Mouse (Mus musculus) hindbrain, embryonic 15.5 days (tissue): ENCODE results near the gene Kazn. TPM values are rescaled to one million over a fixed set of nuclear protein-coding genes. Genes with fewer than 3 reads are reported as not detected.

ENCODE experiments used
- ATAC-seq: fragments of 200-750 bp; cut with Nextera tagmentation; 2 replicates; pipeline ENCODE4 v1.8.0; 2017; ENCODE audit warnings: low read depth, moderate number of reproducible peaks, moderate TSS enrichment; ENCODE audit not compliant: low FRiP score
- H3K27ac ChIP-seq: fragments of 300-500 bp; sonication (generic); replicated peaks from 2 replicates; pipeline ENCODE4 v1.5.1; 2015; ENCODE audit warnings: mild to moderate bottlenecking, inconsistent platforms
- H3K27me3 ChIP-seq: fragments of 300-500 bp; sonication (generic); 2 replicates; pipeline ENCODE4 v1.6.1; 2015; ENCODE audit warnings: control low read depth, inconsistent platforms
- H3K36me3 ChIP-seq: fragments of 300-500 bp; sonication (generic); 2 replicates; pipeline ENCODE4 v1.6.1; 2015; ENCODE audit warnings: control low read depth, inconsistent platforms
- H3K4me1 ChIP-seq: fragments of 300-500 bp; sonication (generic); replicated peaks from 2 replicates; pipeline ENCODE4 v1.6.1; 2015; ENCODE audit warnings: control low read depth, inconsistent platforms
- H3K4me2 ChIP-seq: fragments of 300-500 bp; sonication (generic); 2 replicates; pipeline ENCODE4 v1.6.1; 2015; ENCODE audit warnings: moderate library complexity, mild to moderate bottlenecking, inconsistent platforms
- H3K4me3 ChIP-seq: fragments of 300-500 bp; sonication (generic); 2 replicates; pipeline ENCODE4 v1.5.1; 2015; ENCODE audit warnings: mild to moderate bottlenecking, inconsistent platforms
- H3K9ac ChIP-seq: fragments of 300-500 bp; sonication (generic); 2 replicates; pipeline ENCODE4 v1.6.1; 2015; ENCODE audit warnings: inconsistent platforms
- H3K9me3 ChIP-seq: fragments of 300-500 bp; sonication (generic); 2 replicates; pipeline ENCODE4 v1.6.1; 2016; ENCODE audit warnings: control low read depth, inconsistent platforms
- WGBS: fragments of 180-500 bp; shearing (Covaris S2); methylation state at CpG from one replicate; pipeline ENCODE4 v1.1.7; 2015; 5-methylcytosine and 5-hydroxymethylcytosine counted together
- polyA plus RNA-seq: library from polyadenylated mRNA; unstranded; fragments of >200 nt; fragmentation: Nextera tagmentation; extraction: Ambion mirVana; gene quantifications from 2 replicates; pipeline ENCODE4 v1.2.1, GENCODE M21; 2015

Gene Kazn
- polyA plus RNA-seq, 1 experiment from 2014 or later = 29.7 TPM

DNA sequence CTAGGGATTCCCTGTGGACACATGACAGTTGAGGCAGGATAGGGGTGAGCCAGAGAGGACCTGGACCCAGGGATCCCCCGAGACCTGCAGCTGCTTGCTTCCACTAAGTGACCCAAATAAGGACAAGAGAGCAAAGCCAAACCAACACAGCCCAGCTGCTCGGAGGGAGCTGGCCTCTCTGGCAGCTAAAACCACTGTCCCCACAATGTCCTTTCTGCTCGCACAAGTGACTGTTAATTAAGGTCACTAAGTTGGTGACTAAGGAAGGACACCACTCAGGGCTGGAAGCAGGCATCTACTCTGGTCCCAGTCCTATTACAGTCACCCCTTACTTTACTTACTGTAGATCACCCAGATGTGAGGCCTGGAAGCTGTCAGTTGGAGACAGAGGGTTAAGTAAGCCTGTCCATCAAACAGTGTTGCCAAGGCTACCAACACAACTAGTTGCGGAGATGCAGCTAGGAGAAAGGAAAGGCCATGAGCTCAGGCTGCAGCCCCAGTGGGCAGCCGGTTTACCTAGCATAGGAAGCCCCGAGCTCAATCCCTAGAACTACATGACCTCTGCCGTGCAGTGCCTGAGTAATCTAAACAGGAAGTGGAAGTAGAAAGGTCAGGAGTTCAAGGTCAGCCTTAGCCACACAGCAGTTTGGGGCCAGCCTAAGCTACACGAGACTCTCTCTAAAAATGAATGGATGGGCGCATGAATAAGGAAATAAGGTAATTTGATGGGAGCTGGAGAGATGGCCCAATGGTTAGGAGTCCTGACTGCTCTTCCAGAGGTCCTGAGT, 185.3 kb downstream of the Kazn start:
- H3K36me3 ChIP-seq = no peaks in the 10 kb centered on the region
- no peak overlapping the region for H3K9ac ChIP-seq
- 60% methylated on average over 9 of the region's 9 CpGs for WGBS
- H3K4me3 ChIP-seq = no peak overlapping the region
- no peaks in the 10 kb centered on the region for H3K27me3 ChIP-seq
- H3K4me2 ChIP-seq = no peak overlapping the region
- H3K4me1 ChIP-seq = no peaks in the 10 kb centered on the region
- ATAC-seq = no peak; the same call in 1 of the 2 replicates
- no peak overlapping the region for H3K27ac ChIP-seq
- no peaks in the 10 kb centered on the region for H3K9me3 ChIP-seq

DNA sequence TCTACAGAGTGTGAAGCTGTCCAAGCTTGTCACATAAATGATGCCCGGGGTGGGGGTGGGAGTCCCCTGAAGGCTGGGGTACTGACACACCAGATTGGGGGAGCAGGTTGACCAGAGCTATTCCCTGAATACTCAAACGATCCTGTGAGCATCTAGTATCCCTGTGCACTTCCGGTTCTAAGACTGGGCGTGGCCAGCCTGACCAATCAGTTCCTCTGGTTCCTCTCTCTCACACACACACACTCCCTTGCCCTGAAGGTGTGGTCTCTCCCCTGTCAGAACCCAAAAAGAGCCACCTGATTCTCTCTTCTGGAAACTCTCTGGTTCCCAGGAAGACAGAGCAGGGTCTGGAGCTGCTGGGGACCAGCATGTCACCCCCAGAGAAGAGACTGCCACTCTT, 185.9 kb downstream of the Kazn start:
- no peaks in the 10 kb centered on the region for H3K4me1 ChIP-seq
- no peak for ATAC-seq
- no peak overlapping the region for H3K4me2 ChIP-seq
- H3K27me3 ChIP-seq = no peaks in the 10 kb centered on the region
- H3K36me3 ChIP-seq = no peaks in the 10 kb centered on the region
- 71% methylated on average over 4 of the region's 4 CpGs for WGBS
- no peak overlapping the region for H3K9ac ChIP-seq
- no peak overlapping the region for H3K27ac ChIP-seq
- no peaks in the 10 kb centered on the region for H3K9me3 ChIP-seq
- no peak overlapping the region for H3K4me3 ChIP-seq

DNA sequence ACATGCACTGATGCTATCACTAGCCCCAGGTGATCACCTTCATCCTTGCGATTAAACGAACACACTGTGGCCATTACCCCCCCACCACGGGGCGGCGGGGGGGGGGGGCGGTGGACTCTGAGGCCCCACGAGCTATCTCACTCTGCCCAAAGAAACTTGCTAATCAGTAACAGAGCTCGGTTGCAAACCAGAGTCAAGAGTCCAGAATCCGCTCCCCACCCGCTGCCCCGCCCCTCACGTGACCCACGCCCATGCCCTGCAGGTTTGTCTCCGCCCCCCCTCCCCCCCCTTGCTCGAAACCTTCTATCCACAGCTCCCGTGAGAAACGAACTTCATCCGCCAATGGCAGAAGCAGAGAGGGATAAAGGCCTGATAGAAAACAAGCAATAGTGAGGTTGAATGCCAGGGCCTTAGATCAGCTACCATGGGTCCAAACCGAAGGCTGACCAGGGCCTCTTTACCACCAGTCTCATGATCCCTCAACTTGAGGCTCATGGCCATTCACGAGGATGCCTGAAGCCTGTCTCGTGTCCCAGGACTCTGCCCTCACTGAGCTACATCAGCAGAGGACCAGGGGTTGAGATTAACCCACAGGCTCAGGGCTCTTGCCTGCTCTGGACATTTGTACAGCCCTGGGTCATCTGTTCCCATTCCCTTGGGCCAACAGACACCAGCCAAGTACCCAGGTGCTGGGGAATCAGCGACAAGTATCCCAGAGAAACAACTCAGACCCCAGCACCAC, 186.6 kb downstream of the Kazn start:
- WGBS = 59% methylated on average over 22 of the region's 22 CpGs
- no peak for ATAC-seq
- H3K4me1 ChIP-seq = no peaks in the 10 kb centered on the region

More for the DNA sequence above, 186.6 kb downstream of the Kazn start:
- Histone ChIP-seq H3K9ac (no peak overlapping the region), H3K4me3 (no peak overlapping the region), H3K4me2 (no peak overlapping the region), H3K36me3 (no peaks in the 10 kb centered on the region), H3K27me3 (no peaks in the 10 kb centered on the region), H3K27ac (no peak overlapping the region), H3K9me3 (no peaks in the 10 kb centered on the region)

Other genes with a start within 250 kb of the Kazn start
- gene Fhad1, start 224.3 kb downstream of the Kazn start, polyA plus RNA-seq = 4.1 and 5.3 TPM in 2 replicates
- gene Tmem51, start 155.1 kb downstream of the Kazn start, polyA plus RNA-seq = 8.0 and 8.3 TPM in 2 replicates